Mouse (Mus musculus): Measurements from ENCODE around the gene Nfya. TPM values are rescaled to one million over a fixed set of nuclear protein-coding genes. Genes with fewer than 3 reads are reported as not detected.

Gene Nfya
- 84.2 and 97.2 TPM in 2 replicates for polyA plus RNA-seq (2012; rRNA removed; ENCODE audit: low replicate concordance)

DNA sequence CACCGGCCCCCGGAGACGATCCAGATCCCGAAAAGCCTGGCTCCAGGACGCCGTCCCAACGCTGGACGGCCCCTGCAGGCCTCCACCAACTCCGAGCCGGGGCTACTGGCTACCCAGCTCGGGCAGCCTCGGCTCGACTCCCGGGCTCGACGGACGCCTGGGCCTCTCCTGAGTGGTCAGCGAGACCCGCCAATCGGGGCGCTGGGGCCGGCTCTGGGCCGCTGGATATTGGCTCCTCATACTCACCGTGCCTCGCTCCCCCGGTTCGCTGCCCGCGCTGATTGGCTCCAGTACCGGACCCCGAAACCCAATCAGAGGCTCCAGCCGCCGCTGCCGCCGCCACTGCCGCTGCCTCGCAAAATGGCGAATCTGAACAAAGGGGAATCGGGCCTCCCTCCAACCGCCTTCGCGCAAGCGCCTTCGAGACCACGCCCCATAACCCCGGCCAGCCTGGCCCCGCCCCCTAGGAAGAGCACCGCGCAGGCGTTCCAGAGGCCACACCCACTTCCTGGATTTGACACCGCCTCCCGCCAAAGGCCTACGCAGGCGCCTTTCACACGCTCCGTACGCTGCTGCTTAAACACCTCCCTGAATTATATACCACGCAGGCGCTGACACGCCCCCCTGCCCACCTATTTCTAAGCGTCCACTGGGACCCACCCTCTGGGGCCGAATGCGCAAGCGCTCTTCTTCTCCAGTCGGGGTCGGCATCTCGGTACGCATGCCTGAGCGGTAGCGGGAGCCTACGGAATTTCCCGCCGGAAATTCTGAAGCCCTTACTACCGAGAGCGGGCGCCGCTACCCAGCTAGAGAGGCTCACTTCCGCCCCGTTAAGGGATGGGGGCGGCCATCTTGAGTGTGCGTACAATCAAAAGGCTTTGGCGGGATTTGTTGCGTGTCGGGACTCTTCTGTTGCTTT, at the start of gene Nfya, which contains the start of gene Oard1:
Gene Nfya (minus strand): TSS at position 527 of the 919 bp plus-strand sequence.
Gene Oard1 (plus strand): TSS at position 635 of the 919 bp plus-strand sequence.

DNA sequence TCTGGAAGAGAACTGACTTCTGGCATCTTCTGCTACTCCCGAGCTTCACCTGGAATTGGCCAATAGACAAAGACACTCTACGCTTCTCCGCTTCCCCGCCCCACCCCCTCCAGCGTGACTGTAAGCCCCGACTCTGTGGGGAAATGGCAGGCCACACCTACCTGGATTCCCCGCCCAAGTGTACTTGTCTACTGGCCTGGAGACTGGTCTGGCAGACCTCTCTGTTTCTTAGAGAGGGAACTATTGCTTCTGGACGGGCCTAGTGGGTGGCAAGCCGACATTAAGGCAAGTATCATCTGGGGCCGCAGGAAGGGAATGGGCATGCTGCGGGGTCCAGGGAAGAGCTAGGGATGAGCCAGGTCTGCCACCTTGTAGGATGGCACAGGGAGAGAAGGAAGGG, 45.0 kb upstream of the Nfya start, which contains the start of gene Unc5cl:
Gene Unc5cl (plus strand): TSS at position 214 of the 400 bp plus-strand sequence.

GRCm38 (mm10) chr17:48451353-48451675, 41.6 kb upstream of the Nfya start, which contains the start of gene Tspo2:
Gene Tspo2 (minus strand): TSS chr17:48451522.

DNA sequence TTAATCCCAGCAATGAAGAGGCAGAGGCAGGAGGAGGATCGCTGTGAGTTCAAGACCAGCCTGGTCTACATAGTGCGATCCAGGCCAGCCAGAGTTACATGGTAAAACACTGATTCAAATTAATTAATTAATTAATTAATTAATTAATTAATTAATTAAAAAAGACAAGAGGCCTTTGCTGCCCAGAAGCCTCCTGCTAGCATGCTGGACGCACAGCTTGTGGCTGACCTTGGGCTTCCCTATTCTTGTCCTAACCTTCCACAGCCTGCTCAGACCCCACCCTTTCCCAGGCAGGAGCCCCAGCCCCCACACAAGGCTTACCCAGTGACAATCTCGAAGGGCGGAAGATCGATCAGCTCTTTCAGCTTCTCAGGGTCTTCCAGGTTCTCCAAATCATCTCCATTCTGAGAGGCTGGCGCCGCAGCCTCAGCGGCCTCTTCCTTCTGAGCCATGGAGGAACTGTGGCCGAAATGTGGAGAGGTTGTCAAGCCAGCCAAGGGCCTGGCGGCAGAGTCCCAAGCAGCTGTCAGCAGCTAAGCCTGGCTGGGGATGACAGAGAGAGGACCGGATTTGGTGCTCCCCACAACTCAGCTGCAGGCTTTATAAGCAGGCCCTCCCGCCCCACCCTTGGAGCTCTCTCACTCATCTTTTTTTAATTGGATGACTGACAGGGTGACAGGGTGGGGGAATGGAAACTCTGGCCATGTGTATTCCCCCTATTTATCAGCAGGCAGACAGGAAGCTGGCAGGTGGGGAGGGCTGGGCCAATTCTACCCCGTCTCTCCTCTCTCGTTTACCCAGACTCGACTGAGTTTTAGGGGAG, 22.7 kb upstream of the Nfya start, which contains the start of gene Apobec2:
Gene Apobec2 (minus strand): TSS at position 773 of the 823 bp plus-strand sequence.

DNA sequence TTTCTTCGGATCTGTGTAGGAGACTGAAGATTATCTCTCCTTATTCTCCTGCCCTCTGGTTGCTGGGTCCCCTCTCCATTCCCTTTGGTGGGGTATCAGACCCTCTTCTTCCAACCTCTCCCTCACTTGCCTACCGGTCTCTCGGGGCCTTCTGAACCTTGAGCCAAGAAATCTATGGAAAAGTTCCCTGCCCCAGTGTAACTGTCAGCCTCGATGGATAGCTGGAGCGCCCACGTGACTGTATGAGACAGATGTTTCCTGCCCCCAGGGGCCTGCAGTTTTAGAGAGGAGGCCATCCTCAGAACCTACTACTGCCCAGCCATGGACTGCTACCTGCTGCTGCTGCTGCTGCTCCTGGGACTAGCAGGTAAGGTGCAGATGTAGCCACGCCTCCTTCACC, 50.1 kb downstream of the Nfya start, which contains the start of gene Treml1:
Gene Treml1 (plus strand): TSS at position 301 of the 400 bp plus-strand sequence.

DNA sequence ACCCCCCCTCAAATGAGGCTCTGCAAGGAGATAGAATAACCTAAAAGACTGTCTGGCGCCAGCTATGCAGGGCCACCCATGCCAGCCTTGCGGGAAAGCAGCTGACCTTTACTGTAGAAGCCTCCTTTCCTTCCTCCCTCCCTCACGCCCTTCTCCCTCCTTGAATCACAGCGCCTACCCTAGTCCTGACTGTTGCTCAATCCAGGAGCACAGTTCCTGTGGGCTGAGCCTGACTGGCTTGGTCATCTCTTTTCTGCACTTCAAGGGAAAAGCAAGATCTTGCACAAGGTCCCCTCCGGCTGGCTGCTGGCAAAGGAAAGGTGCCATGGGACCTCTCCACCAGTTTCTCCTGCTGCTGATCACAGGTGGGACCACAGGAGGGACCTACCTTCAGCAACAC, 63.5 kb downstream of the Nfya start, which contains the start of gene Trem2:
Gene Trem2 (plus strand): TSS at position 171 of the 400 bp plus-strand sequence.

Other genes with a start within 250 kb of the Nfya start
- 0.85 and 4.0 TPM in 2 replicates for gene A530064D06Rik, start 242.6 kb downstream of the Nfya start, polyA plus RNA-seq (2012; rRNA removed; ENCODE audit: low replicate concordance)
- 0.04 and 0.16 TPM in 2 replicates for gene Trem1, start 177.1 kb downstream of the Nfya start, polyA plus RNA-seq (2012; rRNA removed; ENCODE audit: low replicate concordance)
- gene Trem3, start 162.1 kb downstream of the Nfya start, polyA plus RNA-seq (2012; rRNA removed; ENCODE audit: low replicate concordance) = 0.20 and 0.23 TPM in 2 replicates
- 2.5 TPM in 2 replicates for gene Treml4, start 145.6 kb downstream of the Nfya start, polyA plus RNA-seq (2012; rRNA removed; ENCODE audit: low replicate concordance)
- 21.3 and 24.8 TPM in 2 replicates for gene Treml2, start 110.4 kb downstream of the Nfya start, polyA plus RNA-seq (2012; rRNA removed; ENCODE audit: low replicate concordance)
- 2.7 and 2.8 TPM in 2 replicates for gene B430306N03Rik, start 93.8 kb downstream of the Nfya start, polyA plus RNA-seq (2012; rRNA removed; ENCODE audit: low replicate concordance)
- 6.0 and 8.5 TPM in 2 replicates for gene Trem2, start 63.5 kb downstream of the Nfya start, polyA plus RNA-seq (2012; rRNA removed; ENCODE audit: low replicate concordance)
- 0.13 and 0.23 TPM in 2 replicates for gene Treml1, start 50.0 kb downstream of the Nfya start, polyA plus RNA-seq (2012; rRNA removed; ENCODE audit: low replicate concordance)
- gene Oard1, start 108 bp upstream of the Nfya start, polyA plus RNA-seq (2012; rRNA removed; ENCODE audit: low replicate concordance) = 5.7 and 13.3 TPM in 2 replicates
- 0.44 and 185 TPM in 2 replicates for gene Apobec2, start 23.0 kb upstream of the Nfya start, polyA plus RNA-seq (2012; rRNA removed; ENCODE audit: low replicate concordance)
- 0.42 and 0.45 TPM in 2 replicates for gene Tspo2, start 41.6 kb upstream of the Nfya start, polyA plus RNA-seq (2012; rRNA removed; ENCODE audit: low replicate concordance)
- gene Unc5cl, start 45.0 kb upstream of the Nfya start, polyA plus RNA-seq (2012; rRNA removed; ENCODE audit: low replicate concordance) = 4.6 and 5.3 TPM in 2 replicates